Mouse (Mus musculus) C2C12 (cell line): Measurements from ENCODE around the gene Skiv2l.

Experiments
- CEBPB ChIP-seq: IDR thresholded peaks from one replicate; pipeline ENCODE4 v1.6.1; 2011; ENCODE audit warnings: low read depth, mild to moderate bottlenecking, control low read depth, moderate library complexity
- CTCF ChIP-seq: IDR thresholded peaks from one replicate; pipeline ENCODE4 v1.5.1; 2011; ENCODE audit not compliant: control insufficient read depth, insufficient read depth, insufficient read length
- FOSL1 ChIP-seq: IDR thresholded peaks from one replicate; pipeline ENCODE4 v1.8.0; 2011; ENCODE audit warnings: mild to moderate bottlenecking, low read length; ENCODE audit not compliant: poor library complexity, insufficient read depth, severe bottlenecking
- MYOD1 ChIP-seq: IDR thresholded peaks from one replicate; pipeline ENCODE4 v1.6.1; 2011; ENCODE audit warnings: low read depth; ENCODE audit not compliant: control insufficient read depth, insufficient read length
- MYOG ChIP-seq: IDR thresholded peaks from one replicate; pipeline ENCODE4 v1.6.1; 2011; ENCODE audit not compliant: control insufficient read depth, insufficient read length; ENCODE audit errors: extremely low read depth
- USF1 ChIP-seq: IDR thresholded peaks from one replicate; pipeline ENCODE4 v1.6.1; 2011; ENCODE audit warnings: low read depth, mild to moderate bottlenecking, control low read depth, moderate library complexity

GRCm38 (mm10) chr17:34881166-34881565 lies 31.2 kb upstream of the Skiv2l start:
- no peak for TF ChIP-seq CTCF
- TF ChIP-seq MYOG = no peak
- TF ChIP-seq USF1 = no peak
- TF ChIP-seq CEBPB = no peak
- no peak for TF ChIP-seq MYOD1
- TF ChIP-seq FOSL1 = no peak
